Mouse (Mus musculus): Measurements from ENCODE around the gene Hsd17b7.

DNA sequence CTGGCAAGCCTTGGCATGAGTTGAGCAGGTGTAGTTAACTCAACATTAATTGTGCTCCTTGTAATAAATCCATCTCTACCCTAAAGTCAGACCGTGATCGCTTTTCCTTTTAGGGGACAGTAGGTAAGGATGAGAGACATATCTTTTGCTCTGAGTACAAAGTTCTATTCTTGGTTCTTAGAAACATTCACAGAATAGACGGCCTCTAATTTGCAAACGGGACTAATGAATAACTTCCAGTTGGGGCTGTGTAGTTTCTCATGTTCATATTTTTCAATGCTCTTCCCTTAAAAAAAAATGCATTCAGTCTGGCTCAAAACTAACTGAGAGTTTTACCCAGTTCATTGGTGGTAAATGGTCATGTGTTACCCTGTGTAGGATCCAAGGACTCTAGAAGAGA is 1.9 kb upstream of the Hsd17b7 start:
- TF ChIP-seq CTCF (IDR thresholded peaks at IDR 0.05; ENCODE audit: extremely low read depth, insufficient read depth, insufficient read length, insufficient replicate concordance) (no peak), POLR2A (IDR thresholded peaks at IDR 0.05; ENCODE audit: low read depth, low read length) (no peak)

All from spleen, adult 2 months (tissue).